Mouse (Mus musculus) embryo, embryonic 11.5 days (tissue): ENCODE data around the gene Grrp1.
A peak's percentile ranks its signal among the peaks of the same experiment; 100 is the strongest.

Experiments
- DNase-seq: peaks from one replicate; pipeline ENCODE4 v3.0.0-alpha.2; 2012; ENCODE audit warnings: low read depth, low spot score

Gene Grrp1

DNA sequence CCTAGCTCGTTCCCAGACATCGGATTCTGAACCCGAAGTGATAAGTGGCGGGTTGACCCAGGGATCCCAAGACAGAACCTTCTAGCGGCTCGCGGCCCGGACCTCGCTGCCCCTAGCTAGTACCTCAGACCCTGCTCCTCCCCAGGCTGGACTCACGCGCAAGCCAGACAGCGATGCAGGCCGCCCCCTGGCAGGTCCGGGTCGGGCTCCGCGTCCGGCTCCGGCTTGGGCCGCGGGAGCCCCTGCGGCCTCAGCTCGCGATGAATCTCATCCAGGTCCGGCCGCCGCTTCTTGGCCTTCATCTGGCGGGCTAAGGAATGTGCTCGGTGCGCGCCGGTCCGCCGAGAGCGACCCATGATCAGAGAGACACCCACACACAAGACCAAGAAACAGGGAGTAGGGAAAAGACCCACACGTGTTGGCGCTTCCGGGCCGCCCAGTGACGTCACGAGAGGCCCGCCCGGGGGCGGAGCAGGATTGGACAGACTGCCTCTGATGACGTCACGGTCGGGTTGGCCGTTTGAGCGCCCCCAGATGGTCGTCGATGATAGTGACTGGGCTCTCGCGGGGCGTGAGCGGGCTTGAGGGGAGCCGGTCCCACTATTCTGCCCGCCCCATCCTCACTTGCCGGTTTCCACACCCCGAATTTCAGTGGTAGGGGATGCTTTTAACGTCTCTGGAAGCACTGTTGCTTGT is 8.6 kb downstream of the Grrp1 start, which contains the start of gene Zfp593:
TSS of gene Zfp593 (minus strand) at position 445 of the 696 bp plus-strand sequence.
- DNase-seq, result peak; percentile 86

DNA sequence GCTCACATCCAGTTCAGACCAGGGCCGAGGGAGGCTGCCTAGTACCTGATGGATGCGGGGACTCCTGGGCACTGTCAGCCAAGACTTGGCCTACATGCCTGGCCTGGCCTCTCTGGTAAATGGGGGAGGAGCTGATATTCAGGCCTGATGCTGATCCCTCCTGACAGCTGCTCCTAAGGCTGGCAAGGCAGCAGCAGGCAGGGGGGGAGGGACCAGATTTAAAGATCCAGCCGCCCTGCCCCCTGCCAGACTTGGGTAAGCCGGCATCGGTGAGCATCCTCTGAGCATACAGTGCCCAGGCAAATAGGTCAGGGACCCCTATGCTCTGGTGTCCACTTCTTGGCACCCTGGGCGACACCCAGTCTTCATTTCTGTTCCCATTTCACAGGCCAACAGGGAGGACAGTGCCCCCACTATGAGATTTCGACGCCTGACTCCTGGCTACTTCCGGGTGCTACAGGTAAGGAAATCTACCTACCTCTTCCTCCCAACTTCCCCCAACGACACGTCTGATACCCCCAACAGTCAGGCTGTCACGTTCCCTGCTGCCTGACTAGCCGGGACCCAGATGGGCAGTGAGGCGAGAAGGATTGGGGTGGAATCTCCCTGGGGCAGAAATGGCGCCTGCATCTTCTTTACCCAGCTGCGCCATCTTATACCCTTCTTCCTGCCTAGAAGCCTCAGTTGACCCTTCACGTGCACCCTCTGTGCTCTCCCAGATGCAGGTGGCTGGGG is 10.2 kb downstream of the Grrp1 start, which contains the start of gene E130218I03Rik:
TSS of gene E130218I03Rik (plus strand) at position 147 of the 735 bp plus-strand sequence.
- DNase-seq, result no peak

DNA sequence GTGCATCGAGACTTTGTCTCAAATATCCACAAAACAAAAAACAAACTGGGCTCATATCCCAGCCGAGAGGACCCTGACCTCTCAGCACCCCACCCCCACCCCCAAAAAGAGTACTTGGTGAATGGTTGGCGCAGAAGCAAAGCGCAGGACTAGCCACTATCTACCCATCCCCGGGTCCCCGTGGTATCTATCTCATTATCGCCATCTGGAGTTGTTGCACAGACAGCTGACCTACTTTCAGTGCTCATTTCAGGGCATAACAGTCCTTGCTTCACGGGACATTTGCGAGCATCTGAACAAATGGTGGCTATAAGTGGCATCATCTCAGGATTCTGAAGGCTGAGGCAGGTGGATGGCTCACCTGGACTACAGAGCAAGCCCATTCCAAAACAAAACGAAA is 15.2 kb downstream of the Grrp1 start:
- no peak for DNase-seq

DNA sequence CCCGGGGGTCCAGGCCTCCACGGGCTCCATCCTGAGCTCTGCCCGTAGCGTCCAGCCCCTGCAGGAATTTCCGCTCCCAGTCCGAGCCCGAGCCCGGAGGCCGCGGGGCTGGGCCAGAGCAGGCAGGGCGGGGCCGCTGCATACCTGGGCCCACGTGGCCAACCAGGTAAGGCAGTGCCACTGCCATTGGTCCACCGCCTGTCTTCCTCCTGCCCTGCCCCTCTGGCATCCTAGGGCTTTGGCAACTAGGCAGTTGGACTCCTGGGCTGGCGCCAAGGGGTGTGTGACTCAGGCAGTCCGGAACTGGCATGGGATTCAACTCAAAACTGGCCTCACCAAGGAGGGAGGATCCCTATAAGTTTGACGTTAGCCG is 15.6 kb downstream of the Grrp1 start, which contains the start of gene Cnksr1:
TSS of gene Cnksr1 (minus strand) at position 121 of the 373 bp plus-strand sequence.
- DNase-seq, result no peak

DNA sequence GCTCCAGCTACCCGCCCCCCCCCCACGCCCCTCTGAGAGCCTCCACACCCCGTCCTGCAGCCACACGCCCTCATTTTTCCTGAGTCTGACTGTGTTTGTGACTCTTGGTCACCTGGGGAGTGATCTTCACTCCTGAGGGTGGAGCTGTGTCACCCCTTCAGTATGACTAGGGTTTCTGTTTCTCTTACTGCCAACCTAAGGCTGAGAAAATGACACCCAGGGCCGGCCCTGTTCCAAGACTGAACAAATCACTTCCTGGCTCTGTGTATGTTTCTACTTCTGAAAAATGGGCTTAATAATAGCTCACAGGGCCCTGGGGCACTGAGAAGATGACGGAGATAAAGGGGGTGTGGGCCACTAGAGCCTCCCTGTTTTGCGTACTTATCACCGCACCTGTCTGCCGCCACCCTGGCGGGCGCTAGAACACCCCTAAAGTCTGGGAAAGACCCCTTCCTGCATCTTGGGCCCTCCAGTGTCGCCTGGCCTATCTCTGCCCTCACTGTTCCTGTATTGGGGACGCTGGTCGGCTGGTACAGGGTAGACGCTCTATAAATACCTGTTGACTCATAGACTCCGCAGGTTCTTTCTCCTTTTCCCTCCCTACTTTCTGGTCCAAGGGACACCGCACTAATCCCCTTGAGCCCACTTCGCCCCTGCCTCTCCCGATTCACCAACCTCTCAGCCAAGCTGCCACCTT is 16.2 kb downstream of the Grrp1 start:
- DNase-seq, result no peak

DNA sequence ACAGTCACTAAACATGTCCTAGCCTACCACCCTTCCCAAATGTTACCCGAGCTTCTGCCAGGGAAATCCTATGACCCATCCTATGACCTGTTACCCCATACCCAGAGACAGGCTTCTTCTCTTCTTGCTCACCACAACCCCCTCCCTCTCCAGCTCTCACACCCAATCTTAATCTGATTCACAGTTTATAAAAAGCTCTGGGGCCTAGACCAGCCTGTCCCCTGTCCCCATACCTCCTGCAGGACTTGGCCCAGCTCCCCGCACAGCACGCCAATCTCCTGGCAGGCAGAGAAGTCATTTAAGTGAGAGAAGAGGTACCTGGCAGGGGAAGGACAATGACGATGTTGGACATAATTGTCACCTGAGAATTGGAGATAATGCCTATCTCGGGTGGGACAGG is 19.0 kb downstream of the Grrp1 start:
- no peak for DNase-seq

DNA sequence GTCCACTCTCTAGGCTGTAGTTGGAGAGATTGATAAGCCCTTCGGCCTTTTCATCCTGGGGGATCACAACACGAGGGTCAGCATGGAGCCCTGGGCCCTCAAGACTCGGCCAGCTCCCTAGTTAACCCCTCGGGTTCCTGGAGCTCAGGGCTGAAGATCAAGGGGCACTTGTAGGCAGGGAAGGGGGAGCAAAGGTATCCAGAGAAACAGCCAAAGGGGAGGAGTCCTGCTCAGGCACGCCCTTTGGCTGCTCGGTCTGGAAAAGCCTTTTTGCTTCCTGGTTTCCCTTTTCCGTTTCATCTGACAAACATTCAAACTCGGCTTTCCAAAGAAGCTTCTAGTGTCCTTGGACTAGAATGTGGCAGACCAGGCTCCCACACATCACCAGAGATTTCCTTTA is 23.5 kb downstream of the Grrp1 start:
- DNase-seq, result no peak

DNA sequence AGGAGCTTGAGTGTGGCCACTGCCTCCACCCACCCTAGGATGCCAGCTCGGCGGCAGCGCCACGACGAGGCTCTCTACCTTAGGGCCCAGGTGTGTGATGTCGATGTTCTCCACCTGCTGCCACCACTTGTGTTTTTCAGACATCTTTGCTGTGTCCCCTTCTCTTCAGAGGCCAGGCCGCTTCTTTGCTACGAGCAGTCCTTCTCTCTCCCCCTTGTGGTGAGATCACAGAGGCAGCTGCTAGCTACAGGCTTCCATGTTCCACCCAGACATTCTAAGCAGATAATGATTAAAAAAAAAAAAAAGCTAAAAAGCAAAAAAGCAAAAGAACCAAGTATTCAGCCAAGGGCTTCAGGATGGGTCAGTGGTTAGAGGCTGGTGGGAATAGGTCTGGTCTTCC is 26.7 kb downstream of the Grrp1 start, which contains the start of gene Catsper4:
TSS of gene Catsper4 (minus strand) at position 190 of the 400 bp plus-strand sequence.
- no peak for DNase-seq

DNA sequence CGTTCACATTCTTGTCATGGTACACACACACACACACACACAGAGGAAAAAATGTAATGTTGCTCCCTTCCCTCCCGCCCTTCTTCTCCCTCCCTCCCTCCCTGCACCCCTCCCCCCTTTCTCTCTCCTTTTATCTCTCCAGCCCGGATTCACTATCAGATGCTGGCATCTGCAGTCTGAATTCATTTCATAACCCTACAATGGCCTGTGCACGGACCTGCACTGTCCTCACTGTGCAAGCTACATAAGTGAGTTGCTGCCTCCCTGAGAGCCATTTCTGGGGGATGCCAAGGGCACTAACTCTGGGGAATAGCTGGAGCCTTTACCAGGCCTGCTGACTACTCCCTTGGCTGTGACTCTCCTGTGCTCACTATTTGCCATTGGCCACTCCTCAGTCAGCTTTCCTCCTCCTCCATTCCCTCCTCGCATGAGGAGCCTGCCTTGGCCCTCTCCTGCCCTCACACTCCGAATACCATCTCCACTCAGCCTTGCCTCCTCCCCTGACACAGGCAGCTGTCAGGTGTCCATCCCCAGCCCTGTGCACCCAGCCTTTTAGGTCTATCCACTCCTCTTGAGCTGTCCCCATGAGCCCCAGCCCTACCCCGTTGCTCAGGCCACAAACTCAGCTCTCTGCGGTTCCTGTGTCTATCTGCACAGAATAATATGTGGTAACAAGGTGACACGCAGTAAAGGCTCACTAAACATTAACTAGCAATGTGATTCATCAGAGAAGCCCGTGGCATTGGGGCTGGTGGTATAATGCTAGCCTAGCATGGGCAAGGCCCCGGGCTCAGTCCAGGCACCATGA is 30.9 kb downstream of the Grrp1 start:
- no peak for DNase-seq

DNA sequence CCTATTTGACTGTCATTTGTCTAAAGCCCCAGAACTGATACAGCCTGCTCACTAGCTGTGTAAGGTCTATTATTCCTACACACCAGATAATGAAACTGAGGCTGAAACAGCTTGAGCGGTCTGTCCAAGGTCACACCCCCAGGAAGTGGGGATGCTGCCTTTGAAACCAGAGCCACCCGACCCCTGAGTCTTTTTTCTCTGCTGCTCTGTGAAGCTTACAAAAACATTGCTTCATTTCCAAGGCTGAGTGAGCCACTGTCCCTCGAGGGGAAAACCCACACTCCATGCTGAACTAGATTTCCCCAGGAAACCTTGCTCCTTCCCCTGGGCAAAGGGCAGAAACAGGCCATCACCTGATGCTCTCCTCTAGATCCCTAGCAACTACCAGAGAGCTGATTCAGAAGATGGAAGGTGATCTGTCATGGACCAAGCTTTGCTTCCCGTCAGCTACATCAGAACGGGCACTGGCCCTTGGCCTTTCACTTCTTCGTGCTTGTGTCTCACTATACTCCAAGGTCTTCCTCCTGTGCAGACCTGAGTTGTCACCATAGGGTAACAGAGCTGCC is 47.3 kb downstream of the Grrp1 start:
- no peak for DNase-seq

DNA sequence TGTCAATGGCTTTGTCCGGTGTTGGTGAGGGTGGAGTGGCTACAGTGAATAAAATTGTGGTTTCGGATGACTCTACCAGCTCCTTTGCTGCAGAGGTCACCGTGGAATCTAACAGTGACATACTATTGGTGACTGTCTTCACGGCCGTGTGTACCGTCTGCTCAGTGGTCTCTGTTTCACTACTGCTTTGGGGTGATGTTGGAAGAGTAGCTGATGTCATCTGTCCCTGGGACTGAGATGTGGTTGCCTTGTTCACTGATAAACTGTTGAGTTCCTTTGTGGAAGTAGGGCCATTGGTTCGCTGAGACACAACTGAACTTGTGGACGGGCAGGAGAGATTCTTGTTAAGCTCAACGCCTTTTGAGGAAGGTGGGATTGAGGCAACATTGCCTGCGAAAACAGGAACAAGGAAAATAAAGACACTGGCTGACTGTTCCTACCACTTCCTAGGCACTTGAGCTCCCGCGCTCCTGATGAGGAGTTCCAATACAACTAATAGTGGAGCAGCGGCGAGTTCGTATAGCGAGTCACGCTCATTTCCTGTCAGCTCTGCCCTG is 50.5 kb downstream of the Grrp1 start:
- no peak for DNase-seq

DNA sequence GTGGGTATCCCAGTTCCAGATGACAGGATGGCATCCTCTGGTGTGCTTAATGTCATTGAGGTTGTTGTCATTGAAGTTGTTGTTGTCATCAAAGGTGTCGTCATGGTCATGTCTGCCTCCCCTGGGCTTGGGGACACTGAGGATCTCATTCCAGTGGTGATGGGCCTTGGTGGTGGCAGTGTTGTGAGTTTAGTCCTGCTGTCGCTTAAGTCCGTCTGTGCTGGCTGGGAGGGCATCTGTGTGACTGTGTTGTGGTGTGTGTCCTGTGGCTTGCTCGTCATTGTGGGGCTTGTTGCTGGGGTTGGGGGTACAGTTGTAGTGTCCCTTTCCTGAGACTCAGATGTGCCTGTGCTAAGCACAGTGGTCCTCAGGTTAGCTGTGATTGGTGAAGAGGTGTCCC is 51.0 kb downstream of the Grrp1 start, which contains the start of gene Gm7534:
TSS of gene Gm7534 (minus strand) at position 101 of the 400 bp plus-strand sequence.
- no peak for DNase-seq
